Mouse (Mus musculus) hindbrain, embryonic 12.5 days (tissue): ENCODE measurements at regions not wholly inside any gene's neighbourhood (a gene's known extent, or its start where the extent isn't known, plus 50 kb on each side); places are given as distances from the start of the nearest gene placed in this dataset.

Source experiments
- ATAC-seq: fragments of 200-750 bp; cut with Nextera tagmentation; 2 replicates; pipeline ENCODE4 v1.8.0; 2017; ENCODE audit warnings: moderate TSS enrichment; ENCODE audit not compliant: low FRiP score
- H3K27ac ChIP-seq: fragments of 300-500 bp; sonication (generic); 2 replicates; pipeline ENCODE4 v1.5.1; 2016; ENCODE audit warnings: mild to moderate bottlenecking
- H3K27me3 ChIP-seq: fragments of 300-500 bp; sonication (generic); 2 replicates; pipeline ENCODE4 v1.6.1; 2016; ENCODE audit warnings: mild to moderate bottlenecking
- H3K36me3 ChIP-seq: fragments of 300-500 bp; sonication (generic); 2 replicates; pipeline ENCODE4 v1.6.1; 2016; ENCODE audit warnings: mild to moderate bottlenecking
- H3K4me1 ChIP-seq: fragments of 300-500 bp; sonication (generic); 2 replicates; pipeline ENCODE4 v1.6.1; 2016
- H3K4me2 ChIP-seq: fragments of 300-500 bp; sonication (generic); replicated peaks from 2 replicates; pipeline ENCODE4 v1.6.1; 2016; ENCODE audit warnings: mild to moderate bottlenecking
- H3K4me3 ChIP-seq: fragments of 300-500 bp; sonication (generic); 2 replicates; pipeline ENCODE4 v1.5.1; 2016; ENCODE audit warnings: mild to moderate bottlenecking
- H3K9ac ChIP-seq: fragments of 300-500 bp; sonication (generic); 2 replicates; pipeline ENCODE4 v1.6.1; 2016; ENCODE audit warnings: mild to moderate bottlenecking, moderate library complexity
- H3K9me3 ChIP-seq: fragments of 300-500 bp; sonication (generic); replicated peaks from 2 replicates; pipeline ENCODE4 v1.6.1; 2016; ENCODE audit warnings: mild to moderate bottlenecking
- WGBS: fragments of 180-500 bp; shearing (Covaris S2); methylation state at CpG from one replicate; pipeline ENCODE4 v1.1.7; 2016; 5-methylcytosine and 5-hydroxymethylcytosine counted together

DNA sequence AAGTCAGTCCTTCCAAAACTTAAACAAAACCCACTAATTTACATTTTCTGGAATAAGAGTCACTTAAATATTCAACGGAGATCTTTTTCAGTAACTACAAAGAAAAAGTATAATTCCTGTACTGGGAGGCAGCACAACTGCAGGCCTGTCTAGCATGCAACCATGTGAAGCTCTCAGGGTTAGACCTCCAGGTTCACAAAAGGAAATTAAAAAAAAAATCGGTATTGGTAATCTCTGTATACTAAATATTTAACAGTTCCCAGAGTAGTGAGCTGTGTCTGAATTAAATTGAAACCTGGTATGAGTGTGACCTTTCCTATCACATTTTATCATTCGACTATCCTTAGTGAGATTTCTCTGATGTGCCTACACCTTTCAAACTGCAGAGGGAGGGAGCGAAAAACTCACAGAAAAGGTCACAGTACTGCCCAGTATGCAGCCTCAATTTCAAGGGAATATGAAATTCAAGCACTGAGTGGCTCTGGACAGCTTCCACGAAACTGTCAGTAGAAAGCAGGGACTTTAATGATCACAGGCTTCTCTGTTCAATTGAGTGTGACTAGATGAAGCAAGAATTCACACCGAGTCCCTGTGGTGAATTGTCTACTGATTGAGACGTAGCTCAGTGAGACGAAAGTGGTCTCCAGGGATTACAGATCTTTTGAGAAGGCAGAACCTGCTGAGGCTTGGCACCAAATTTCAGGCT, 197.9 kb upstream of the Spock3 start:
- H3K27ac ChIP-seq: no peak overlapping the region
- H3K36me3 ChIP-seq: no peaks in the 10 kb centered on the region
- ATAC-seq: peak; percentile 67; the same call in 1 of the 2 replicates
- H3K4me3 ChIP-seq: no peak overlapping the region
- H3K27me3 ChIP-seq: no peaks in the 10 kb centered on the region
- H3K9ac ChIP-seq: no peak overlapping the region
- no peaks in the 10 kb centered on the region for H3K4me1 ChIP-seq
- 51% methylated on average over 8 of the region's 8 CpGs for WGBS
- H3K4me2 ChIP-seq: no peak overlapping the region
- H3K9me3 ChIP-seq: no peaks in the 10 kb centered on the region

DNA sequence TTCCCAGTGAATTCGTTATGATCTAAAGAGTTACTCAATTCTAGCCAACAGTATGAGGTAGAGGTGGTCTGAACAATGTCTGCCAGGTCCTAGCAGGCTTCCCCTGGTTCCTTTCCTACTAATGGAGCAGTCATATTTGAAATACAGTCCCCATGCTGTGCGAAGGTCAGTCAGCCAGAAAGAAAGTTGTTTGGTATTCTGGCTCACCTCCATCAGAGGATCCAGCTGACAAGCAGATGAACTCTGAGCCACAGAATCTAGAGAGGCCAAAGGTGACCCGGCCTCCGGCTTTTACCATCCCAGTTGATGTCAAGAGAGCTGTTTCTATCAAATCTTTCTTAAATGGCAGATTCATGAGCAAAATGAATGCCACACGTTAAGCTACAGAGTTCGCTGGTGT, 177.0 kb upstream of the Spock3 start:
- H3K36me3 ChIP-seq: no peaks in the 10 kb centered on the region
- no peak for ATAC-seq
- H3K4me2 ChIP-seq: no peak overlapping the region
- H3K27ac ChIP-seq: no peak overlapping the region
- H3K9me3 ChIP-seq: no peaks in the 10 kb centered on the region
- H3K4me3 ChIP-seq: no peak overlapping the region
- no peaks in the 10 kb centered on the region for H3K27me3 ChIP-seq
- H3K4me1 ChIP-seq: no peaks in the 10 kb centered on the region
- no peak overlapping the region for H3K9ac ChIP-seq
- 68% methylated on average over 6 of the region's 6 CpGs for WGBS

- H3K36me3 ChIP-seq: no peaks in the 10 kb centered on the region
- H3K27ac ChIP-seq: no peak overlapping the region
- ATAC-seq: no peak
- no peaks in the 10 kb centered on the region for H3K27me3 ChIP-seq
- no peak overlapping the region for H3K9ac ChIP-seq
- no peaks in the 10 kb centered on the region for H3K4me1 ChIP-seq
- WGBS: 91% methylated on average over 1 of the region's 1 CpGs
- no peaks in the 10 kb centered on the region for H3K9me3 ChIP-seq
- H3K4me2 ChIP-seq: no peak overlapping the region
- H3K4me3 ChIP-seq: no peak overlapping the region
Observed at GRCm38 (mm10) chr8:62804467-62804866, 146.3 kb upstream of the Spock3 start.
